Mouse (Mus musculus) midbrain, embryonic 10.5 days (tissue): Measurements from ENCODE around the gene Ankrd12. TPM values are rescaled to one million over a fixed set of nuclear protein-coding genes. Genes with fewer than 3 reads are reported as not detected.

Experiments
- DNase-seq: peaks from one replicate; pipeline ENCODE4 v3.0.0-alpha.2; 2017; ENCODE audit warnings: low spot score
- H3K27ac ChIP-seq: fragments of 300-500 bp; sonication (generic); replicated peaks from 2 replicates; pipeline ENCODE4 v1.5.1; 2016; ENCODE audit warnings: mild to moderate bottlenecking
- H3K27me3 ChIP-seq: fragments of 300-500 bp; sonication (generic); 2 replicates; pipeline ENCODE4 v1.6.1; 2016; ENCODE audit warnings: low read depth, mild to moderate bottlenecking; ENCODE audit not compliant: poor library complexity, severe bottlenecking
- H3K36me3 ChIP-seq: fragments of 300-500 bp; sonication (generic); 2 replicates; pipeline ENCODE4 v1.6.1; 2016; ENCODE audit warnings: mild to moderate bottlenecking, moderate library complexity
- H3K4me1 ChIP-seq: fragments of 300-500 bp; sonication (generic); 2 replicates; pipeline ENCODE4 v1.6.1; 2016
- H3K4me3 ChIP-seq: fragments of 300-500 bp; sonication (generic); 2 replicates; pipeline ENCODE4 v1.5.1; 2016; ENCODE audit warnings: mild to moderate bottlenecking, moderate library complexity
- H3K9me3 ChIP-seq: fragments of 300-500 bp; sonication (generic); replicated peaks from 2 replicates; pipeline ENCODE4 v1.6.1; 2016; ENCODE audit warnings: mild to moderate bottlenecking
- WGBS: fragments of 180-500 bp; shearing (Covaris S2); methylation state at CpG from one replicate; pipeline ENCODE4 v1.1.7; 2016; 5-methylcytosine and 5-hydroxymethylcytosine counted together
- polyA plus RNA-seq: library from polyadenylated mRNA; unstranded; fragments of >200 nt; fragmentation: Nextera tagmentation; extraction: Ambion mirVana; gene quantifications from 2 replicates; pipeline ENCODE4 v1.2.1, GENCODE M21; 2016

Gene Ankrd12
- polyA plus RNA-seq, 1 experiment from 2014 or later = 13.8 TPM

DNA sequence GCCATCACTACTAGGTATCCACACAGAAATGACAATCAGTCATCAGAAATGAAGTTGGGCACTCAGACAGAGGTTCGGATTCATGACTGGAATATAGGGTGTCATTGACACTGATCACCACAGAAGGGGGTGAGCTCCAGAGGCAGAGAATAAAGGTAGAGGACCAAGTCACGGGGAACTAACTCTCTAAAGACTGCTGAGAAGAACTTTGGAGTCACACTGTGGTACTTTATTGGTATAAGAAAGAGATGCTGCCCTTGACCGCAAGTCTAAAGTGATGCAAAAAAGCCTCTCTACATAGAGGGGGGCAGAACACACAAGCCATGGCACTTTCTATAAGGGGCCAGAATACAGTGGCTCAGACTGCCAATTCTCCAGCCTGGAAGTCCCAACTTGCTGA, 120.7 kb downstream of the Ankrd12 start:
- H3K27ac ChIP-seq = no peak overlapping the region
- H3K4me3 ChIP-seq = no peak overlapping the region
- DNase-seq = no peak
- H3K4me1 ChIP-seq = no peaks in the 10 kb centered on the region
- 73% methylated on average over 3 of the region's 3 CpGs for WGBS
- H3K27me3 ChIP-seq = no peaks in the 10 kb centered on the region
- no peaks in the 10 kb centered on the region for H3K36me3 ChIP-seq
- H3K9me3 ChIP-seq = no peaks in the 10 kb centered on the region

DNA sequence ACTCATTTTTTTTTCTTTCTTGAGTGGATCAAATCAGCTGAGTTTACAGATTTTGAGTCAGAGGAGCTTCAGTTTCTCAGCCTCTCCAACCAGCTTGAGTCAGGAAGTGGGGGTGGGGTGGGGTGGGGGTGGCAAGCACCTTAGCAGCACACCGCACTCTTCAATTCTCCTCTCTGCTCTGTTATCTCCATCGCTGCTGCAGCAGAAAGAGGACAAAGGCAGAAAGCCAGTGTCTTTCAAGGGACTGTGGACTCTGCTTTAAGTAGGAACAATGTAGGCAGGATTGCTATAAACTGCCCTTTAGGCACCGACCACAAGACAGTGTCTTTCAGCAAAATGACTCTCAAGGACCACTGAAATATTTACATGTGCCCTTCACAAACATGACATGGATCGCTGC, 122.9 kb downstream of the Ankrd12 start:
- 58% methylated on average over 4 of the region's 4 CpGs for WGBS
- DNase-seq = no peak
- no peaks in the 10 kb centered on the region for H3K27me3 ChIP-seq
- H3K27ac ChIP-seq = no peak overlapping the region
- peaks cover 14% of the 10 kb centered on the region for H3K4me1 ChIP-seq
- no peaks in the 10 kb centered on the region for H3K9me3 ChIP-seq
- peaks cover 4% of the 10 kb centered on the region; the same call in 1 of the 2 replicates for H3K36me3 ChIP-seq
- no peak overlapping the region for H3K4me3 ChIP-seq

GRCm38 (mm10) chr17:65952083-65952482, 124.8 kb downstream of the Ankrd12 start:
- H3K4me1 ChIP-seq = peaks cover 14% of the 10 kb centered on the region
- peaks cover 22% of the 10 kb centered on the region for H3K36me3 ChIP-seq
- no peaks in the 10 kb centered on the region for H3K27me3 ChIP-seq
- WGBS = 78% methylated on average over 5 of the region's 5 CpGs
- no peak overlapping the region for H3K4me3 ChIP-seq
- DNase-seq = no peak
- H3K27ac ChIP-seq = no peak overlapping the region
- no peaks in the 10 kb centered on the region for H3K9me3 ChIP-seq

DNA sequence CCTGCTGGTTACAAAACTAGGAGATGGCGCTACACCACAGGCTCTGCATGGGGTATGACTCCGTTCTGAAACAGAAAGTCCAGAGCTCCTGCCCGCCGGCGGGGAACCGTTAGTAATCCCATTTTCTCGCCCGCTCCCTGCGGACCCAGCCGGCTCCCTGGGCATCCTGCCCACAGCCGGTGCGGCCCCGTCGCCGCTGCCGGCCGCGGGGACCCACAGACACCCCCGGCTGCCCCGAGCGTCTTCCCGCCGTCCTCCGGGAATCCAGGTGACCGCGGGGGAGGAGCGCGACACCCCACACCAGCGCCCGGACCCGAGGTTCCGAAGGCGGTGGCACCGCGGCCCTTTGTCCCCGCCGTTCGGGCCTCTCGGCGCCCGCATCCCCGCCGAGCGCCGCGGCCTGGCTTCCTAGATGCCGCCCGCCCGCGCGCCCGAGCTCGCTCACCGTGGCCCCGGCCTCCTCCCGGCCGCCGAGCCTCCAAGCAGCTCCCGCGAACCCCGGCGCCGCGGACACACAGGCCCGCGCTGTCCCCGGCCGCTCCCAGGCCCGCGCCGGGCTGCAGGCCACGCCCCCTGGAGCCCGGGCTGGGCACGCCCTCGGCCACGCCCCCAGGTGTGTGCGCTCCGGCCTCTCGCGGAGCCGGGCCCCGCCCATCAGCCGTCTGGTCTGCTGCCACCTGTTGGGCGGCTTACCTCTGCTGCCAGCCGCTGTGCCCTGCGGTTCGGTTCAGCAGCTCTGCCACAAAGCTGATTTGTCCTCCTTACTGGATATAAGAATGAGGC, 126.1 kb downstream of the Ankrd12 start, which contains the start of gene Twsg1:
Gene Twsg1 (minus strand): TSS at position 605 of the 783 bp plus-strand sequence.
- Histone ChIP-seq H3K4me3 (peak within 1 kb of the TSS; percentile 98), H3K9me3 (no peaks in the 10 kb centered on the region; the same call in 1 of the 2 replicates), H3K27ac (peak within 1 kb of the TSS; percentile 95), H3K4me1 (peaks cover 14% of the 10 kb centered on the region), H3K27me3 (no peaks in the 10 kb centered on the region), H3K36me3 (peaks cover 35% of the 10 kb centered on the region)
- WGBS = under 1% methylated on average over 87 of the region's 87 CpGs
- peak; percentile 85 for DNase-seq

DNA sequence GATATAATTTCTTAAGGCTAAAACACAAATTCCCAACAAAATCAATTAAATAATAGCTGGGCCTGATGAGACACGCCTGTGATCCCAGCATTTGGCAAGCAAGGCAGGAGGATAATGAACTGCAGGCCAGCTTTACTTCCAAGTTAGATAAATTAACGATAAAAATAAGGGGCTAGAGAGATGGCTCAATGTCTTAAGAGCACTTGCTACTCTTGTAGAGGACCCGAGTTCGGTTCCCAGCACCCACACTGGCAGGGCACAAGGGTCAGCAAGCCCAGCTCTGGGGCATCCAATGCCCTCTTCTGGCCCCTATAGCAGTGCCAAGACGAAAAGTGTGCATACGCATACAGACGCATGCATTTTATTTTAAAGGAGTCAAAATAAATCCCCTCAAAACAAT, 126.7 kb downstream of the Ankrd12 start:
- peaks cover 41% of the 10 kb centered on the region for H3K36me3 ChIP-seq
- DNase-seq = no peak
- no peaks in the 10 kb centered on the region for H3K27me3 ChIP-seq
- peak overlapping the region; percentile 95 for H3K27ac ChIP-seq
- WGBS = 37% methylated on average over 7 of the region's 7 CpGs
- H3K9me3 ChIP-seq = no peaks in the 10 kb centered on the region; the same call in 1 of the 2 replicates
- peak overlapping the region; percentile 98 for H3K4me3 ChIP-seq
- H3K4me1 ChIP-seq = peaks cover 14% of the 10 kb centered on the region

DNA sequence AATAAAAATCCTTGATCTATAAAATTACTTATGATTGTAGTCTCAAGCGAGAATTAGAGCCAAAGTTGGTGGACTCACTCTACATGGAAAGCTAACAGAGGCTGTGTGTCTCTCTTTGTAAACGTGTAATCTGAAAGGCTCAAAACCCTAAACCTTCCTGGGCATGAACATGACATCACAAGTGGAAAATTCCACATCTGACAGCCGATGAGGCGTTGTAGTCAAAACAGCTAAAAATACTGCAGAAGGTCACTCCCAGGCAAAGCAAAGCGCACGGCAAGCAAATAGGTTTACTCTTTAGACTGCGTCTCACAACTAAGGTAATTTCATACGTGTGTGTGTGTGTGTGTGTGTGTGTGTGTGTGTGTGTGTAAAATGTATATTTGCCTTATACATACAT, 129.6 kb downstream of the Ankrd12 start:
- Histone ChIP-seq H3K9me3 (no peaks in the 10 kb centered on the region; the same call in 1 of the 2 replicates), H3K27ac (no peak overlapping the region), H3K27me3 (no peaks in the 10 kb centered on the region), H3K36me3 (peaks cover 56% of the 10 kb centered on the region), H3K4me1 (peaks cover 16% of the 10 kb centered on the region), H3K4me3 (no peak overlapping the region)
- 97% methylated on average over 8 of the region's 8 CpGs for WGBS
- no peak for DNase-seq

DNA sequence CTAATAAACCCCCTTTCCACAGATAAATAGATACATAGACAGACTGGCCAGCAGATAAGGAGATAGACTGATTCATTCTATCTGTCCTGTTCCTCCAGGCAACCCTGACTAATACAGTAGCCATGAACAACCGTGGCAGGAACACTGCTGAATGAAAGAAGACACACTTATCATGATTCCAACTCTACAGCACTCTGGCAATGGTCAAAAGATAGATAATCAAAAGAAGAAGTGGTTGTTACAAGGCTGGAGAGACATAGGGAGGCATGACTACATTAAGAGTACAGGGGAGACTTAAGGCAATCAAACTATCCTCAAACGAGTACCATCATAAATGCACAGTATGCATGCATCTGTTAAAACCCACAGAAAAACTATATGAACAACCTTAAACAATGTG, 131.5 kb downstream of the Ankrd12 start:
- Histone ChIP-seq H3K4me3 (no peak overlapping the region), H3K9me3 (no peaks in the 10 kb centered on the region; the same call in 1 of the 2 replicates), H3K27ac (no peak overlapping the region), H3K27me3 (no peaks in the 10 kb centered on the region), H3K36me3 (peaks cover 56% of the 10 kb centered on the region), H3K4me1 (peaks cover 29% of the 10 kb centered on the region)
- no peak for DNase-seq
- WGBS = 91% methylated on average over 2 of the region's 2 CpGs

- no peak overlapping the region for H3K27ac ChIP-seq
- WGBS = 69% methylated on average over 4 of the region's 4 CpGs
- H3K9me3 ChIP-seq = no peaks in the 10 kb centered on the region; the same call in 1 of the 2 replicates
- peaks cover 46% of the 10 kb centered on the region for H3K36me3 ChIP-seq
- no peak overlapping the region for H3K4me3 ChIP-seq
- H3K27me3 ChIP-seq = no peaks in the 10 kb centered on the region
- no peak for DNase-seq
- peaks cover 25% of the 10 kb centered on the region for H3K4me1 ChIP-seq
These were observed 134.5 kb downstream of the Ankrd12 start for GRCm38 (mm10) chr17:65942394-65942793.

DNA sequence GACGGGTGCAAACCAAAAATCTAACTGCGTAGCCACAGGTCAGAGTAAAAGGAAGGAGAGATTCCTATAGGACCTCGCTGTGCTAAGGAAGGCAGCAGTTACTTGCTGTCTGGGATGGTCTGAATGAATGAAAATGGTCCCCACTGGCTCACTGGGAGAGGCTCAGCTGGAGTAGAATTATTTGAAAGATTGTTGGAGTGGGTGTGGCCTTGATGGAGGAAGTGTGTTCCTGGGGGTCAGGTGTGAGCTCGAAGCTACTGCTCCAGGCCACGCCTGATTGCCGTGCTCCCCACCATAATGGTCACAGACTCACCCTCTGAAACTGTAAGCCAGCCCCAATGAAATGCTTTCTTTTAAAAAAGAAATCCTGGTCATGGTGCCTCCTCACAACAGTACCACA, 135.6 kb downstream of the Ankrd12 start:
- Histone ChIP-seq H3K9me3 (no peaks in the 10 kb centered on the region; the same call in 1 of the 2 replicates), H3K4me1 (peaks cover 25% of the 10 kb centered on the region), H3K27ac (no peak overlapping the region), H3K36me3 (peaks cover 46% of the 10 kb centered on the region), H3K4me3 (no peak overlapping the region), H3K27me3 (no peaks in the 10 kb centered on the region)
- DNase-seq = no peak
- 91% methylated on average over 6 of the region's 6 CpGs for WGBS

DNA sequence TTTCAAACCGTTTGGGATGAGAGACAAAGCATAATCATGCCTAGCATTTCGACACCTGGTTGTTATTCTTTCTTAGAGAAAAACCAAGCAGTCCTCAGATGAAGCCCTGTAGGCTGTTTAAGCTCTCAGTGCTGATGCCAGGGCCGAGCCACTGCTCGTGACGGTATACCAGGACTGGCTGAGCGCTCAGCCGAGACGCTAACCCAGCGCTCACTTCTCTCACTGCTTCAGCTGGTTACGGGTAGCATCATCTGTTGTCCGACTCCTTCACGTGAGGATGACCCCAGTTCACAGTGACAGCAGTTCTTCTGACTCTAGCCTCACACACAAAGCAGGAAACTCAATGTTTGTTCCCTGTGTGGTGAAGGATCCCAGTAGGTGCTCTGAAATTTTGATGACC, 136.7 kb downstream of the Ankrd12 start:
- WGBS = 76% methylated on average over 12 of the region's 12 CpGs
- H3K27ac ChIP-seq = no peak overlapping the region
- peaks cover 45% of the 10 kb centered on the region for H3K36me3 ChIP-seq
- no peaks in the 10 kb centered on the region for H3K27me3 ChIP-seq
- no peak overlapping the region for H3K4me3 ChIP-seq
- peaks cover 25% of the 10 kb centered on the region for H3K4me1 ChIP-seq
- no peak for DNase-seq
- no peaks in the 10 kb centered on the region for H3K9me3 ChIP-seq

DNA sequence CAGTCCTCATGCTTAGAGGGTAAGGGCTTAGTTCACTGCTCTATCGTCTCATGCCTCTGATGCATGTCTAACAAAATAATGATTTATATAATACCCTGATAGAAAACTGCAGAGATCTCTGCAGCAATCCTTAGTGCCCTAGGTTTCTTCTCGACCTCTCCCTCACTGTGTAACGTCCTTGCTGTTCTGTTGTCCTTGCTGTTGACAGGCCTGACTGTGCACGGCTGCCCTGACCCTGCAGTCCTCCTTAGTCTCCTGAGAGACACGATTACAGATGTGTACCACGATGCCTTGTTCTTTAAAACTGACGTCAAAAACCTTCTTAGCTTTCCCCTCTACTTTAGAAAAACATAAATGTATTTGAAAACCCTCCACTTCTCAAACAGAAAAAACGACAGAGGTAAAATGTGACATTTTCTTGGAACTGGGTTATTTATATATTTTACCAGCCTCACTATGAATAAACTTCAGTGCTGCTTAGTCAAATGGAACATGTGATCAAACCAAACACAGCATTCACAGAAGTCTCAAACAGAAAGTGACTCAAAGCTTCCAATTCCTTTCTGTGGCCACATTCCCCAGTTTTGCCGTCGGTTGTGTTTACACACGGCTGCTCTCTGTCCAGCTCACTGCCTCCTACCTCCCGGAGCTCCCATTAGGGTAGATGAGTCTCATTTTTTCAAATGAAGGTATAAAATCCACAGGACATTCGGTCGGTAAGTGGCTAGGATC, 137.3 kb downstream of the Ankrd12 start:
- no peak for DNase-seq
- no peak overlapping the region for H3K4me3 ChIP-seq
- 77% methylated on average over 14 of the region's 14 CpGs for WGBS
- no peaks in the 10 kb centered on the region for H3K9me3 ChIP-seq
- H3K27ac ChIP-seq = 0 out of 2 replicates have a peak overlapping the region, but pooled peaks have one; percentile 2
- H3K4me1 ChIP-seq = peaks cover 25% of the 10 kb centered on the region
- H3K27me3 ChIP-seq = no peaks in the 10 kb centered on the region
- H3K36me3 ChIP-seq = peaks cover 47% of the 10 kb centered on the region

DNA sequence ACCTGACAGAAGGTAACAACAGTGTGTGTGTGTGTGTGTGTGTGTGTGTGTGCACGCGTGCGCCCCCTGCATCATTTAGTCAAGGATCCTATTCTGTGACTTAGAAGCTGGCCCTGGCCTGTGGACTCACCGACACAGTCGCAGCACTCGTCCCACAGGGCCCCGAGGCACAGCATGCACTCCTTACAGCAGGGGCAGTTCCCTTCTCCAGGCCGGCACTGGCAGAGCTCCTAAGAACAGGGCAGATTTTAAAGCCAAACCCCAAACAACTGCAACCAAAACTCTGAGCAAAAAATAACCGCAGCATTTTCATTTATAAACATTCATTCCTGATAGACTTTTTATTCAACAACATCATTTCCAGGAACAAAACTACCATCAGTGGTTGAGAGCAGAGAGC, 139.2 kb downstream of the Ankrd12 start:
- Histone ChIP-seq H3K27me3 (no peaks in the 10 kb centered on the region), H3K4me1 (peaks cover 25% of the 10 kb centered on the region), H3K27ac (no peak overlapping the region), H3K36me3 (peaks cover 55% of the 10 kb centered on the region), H3K4me3 (no peak overlapping the region), H3K9me3 (no peaks in the 10 kb centered on the region)
- no peak for DNase-seq
- 94% methylated on average over 9 of the region's 9 CpGs for WGBS

- peaks cover 14% of the 10 kb centered on the region for H3K4me1 ChIP-seq
- no peaks in the 10 kb centered on the region for H3K9me3 ChIP-seq
- no peaks in the 10 kb centered on the region for H3K27me3 ChIP-seq
- WGBS = 91% methylated on average over 2 of the region's 2 CpGs
- no peak for DNase-seq
- no peak overlapping the region for H3K27ac ChIP-seq
- H3K4me3 ChIP-seq = no peak overlapping the region
- peaks cover 67% of the 10 kb centered on the region for H3K36me3 ChIP-seq
These were observed 143.1 kb downstream of the Ankrd12 start for GRCm38 (mm10) chr17:65933741-65934140.
